Mouse (Mus musculus) neural tube, embryonic 11.5 days (tissue): ENCODE data around the gene Rheb. TPM values are rescaled to one million over a fixed set of nuclear protein-coding genes. Genes with fewer than 3 reads are reported as not detected.

Source experiments
- ATAC-seq: fragments of 200-750 bp; cut with Nextera tagmentation; 2 replicates; pipeline ENCODE4 v1.8.0; 2017; ENCODE audit warnings: moderate number of reproducible peaks, mild to moderate bottlenecking, moderate TSS enrichment, moderate library complexity; ENCODE audit not compliant: insufficient read depth, low FRiP score, low TSS enrichment
- DNase-seq: peaks from one replicate; pipeline ENCODE4 v3.0.0-alpha.2; 2015; ENCODE audit warnings: low spot score
- H3K27ac ChIP-seq: fragments of 300-500 bp; sonication (generic); 2 replicates; pipeline ENCODE4 v1.5.1; 2014; ENCODE audit warnings: low read depth, mild to moderate bottlenecking, low read length
- H3K27me3 ChIP-seq: fragments of 300-500 bp; sonication (generic); 2 replicates; pipeline ENCODE4 v1.6.1; 2014; ENCODE audit warnings: mild to moderate bottlenecking, low read length, mixed read lengths; ENCODE audit not compliant: control insufficient read depth, insufficient read depth
- H3K36me3 ChIP-seq: fragments of 300-500 bp; sonication (generic); 2 replicates; pipeline ENCODE4 v1.6.1; 2014; ENCODE audit warnings: mild to moderate bottlenecking, low read length, moderate library complexity, mixed read lengths; ENCODE audit not compliant: control insufficient read depth, insufficient read depth
- H3K4me1 ChIP-seq: fragments of 300-500 bp; sonication (generic); 2 replicates; pipeline ENCODE4 v1.6.1; 2014; ENCODE audit warnings: low read length, mixed read lengths; ENCODE audit not compliant: control insufficient read depth, insufficient read depth
- H3K4me2 ChIP-seq: fragments of 300-500 bp; sonication (generic); 2 replicates; pipeline ENCODE4 v1.6.1; 2014; ENCODE audit warnings: low read depth, mild to moderate bottlenecking, moderate library complexity
- H3K4me3 ChIP-seq: fragments of 300-500 bp; sonication (generic); 2 replicates; pipeline ENCODE4 v1.5.1; 2014; ENCODE audit warnings: low read depth, low read length
- H3K9ac ChIP-seq: fragments of 300-500 bp; sonication (generic); 2 replicates; pipeline ENCODE4 v1.6.1; 2014; ENCODE audit warnings: mild to moderate bottlenecking, low read length
- H3K9me3 ChIP-seq: fragments of 300-500 bp; sonication (generic); 2 replicates; pipeline ENCODE4 v1.6.1; 2016; ENCODE audit warnings: low read length; ENCODE audit not compliant: control insufficient read depth
- WGBS: fragments of 180-500 bp; shearing (Covaris S2); extraction: QIAGEN DNeasy Blood & Tissue Kit; methylation state at CpG from one replicate; pipeline ENCODE4 v1.1.7; 2014; 5-methylcytosine and 5-hydroxymethylcytosine counted together
- polyA plus RNA-seq: library from polyadenylated mRNA; unstranded; fragments of >200 nt; fragmentation: Nextera tagmentation; extraction: Ambion mirVana; gene quantifications from 2 replicates; pipeline ENCODE4 v1.2.1, GENCODE M21; 2014

Gene Rheb
- polyA plus RNA-seq, 1 experiment from 2014 or later: 175 TPM

DNA sequence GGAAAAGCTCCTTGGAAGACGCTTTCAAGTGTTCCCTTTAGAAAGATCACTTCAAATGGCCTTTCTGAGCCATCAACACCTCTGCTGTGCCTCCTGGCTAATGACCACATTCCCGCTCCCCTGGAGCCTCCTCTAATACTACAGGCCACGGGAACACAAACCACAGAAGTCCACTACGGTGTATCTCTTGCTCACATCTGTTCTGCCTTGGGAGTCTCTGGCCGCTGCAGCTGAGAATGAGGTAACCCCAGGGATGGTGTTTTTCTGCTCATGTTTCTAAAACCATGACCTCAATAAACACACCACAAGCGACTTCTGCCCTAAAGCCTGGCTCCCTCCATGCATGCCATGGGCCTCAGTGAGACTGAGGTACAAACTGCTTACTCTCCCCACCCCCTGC lies 30.8 kb upstream of the Rheb start:
- Histone ChIP-seq H3K4me2 (no peak overlapping the region), H3K4me3 (no peak overlapping the region), H3K4me1 (no peaks in the 10 kb centered on the region), H3K27me3 (no peaks in the 10 kb centered on the region), H3K9ac (no peak overlapping the region), H3K36me3 (no peaks in the 10 kb centered on the region), H3K27ac (no peak overlapping the region), H3K9me3 (no peaks in the 10 kb centered on the region)
- DNase-seq (no peak), ATAC-seq (no peak)
- WGBS: 62% methylated on average over 6 of the region's 6 CpGs

DNA sequence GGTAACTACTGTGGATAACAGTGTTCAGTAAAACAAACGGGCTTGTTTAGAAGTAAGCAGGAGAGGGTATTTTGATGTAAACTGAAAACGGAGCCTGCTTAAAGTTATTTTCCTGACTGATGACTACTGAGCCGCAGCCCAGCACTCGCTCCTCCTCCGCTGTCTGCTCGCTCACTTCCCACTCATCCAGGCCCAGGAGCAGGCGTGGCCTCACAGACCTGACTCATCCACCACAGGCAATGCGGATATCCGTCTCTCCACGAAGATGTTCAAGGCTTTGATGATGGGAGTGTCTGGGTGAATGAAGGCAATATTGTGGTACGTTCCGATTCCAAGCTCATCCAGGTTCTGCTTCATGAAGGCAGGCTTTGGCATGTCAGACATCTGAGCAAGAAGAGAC lies 28.9 kb upstream of the Rheb start:
- WGBS: 94% methylated on average over 12 of the region's 12 CpGs
- Histone ChIP-seq H3K4me3 (no peak overlapping the region), H3K4me1 (no peaks in the 10 kb centered on the region), H3K4me2 (no peak overlapping the region), H3K27ac (no peak overlapping the region), H3K9me3 (no peaks in the 10 kb centered on the region), H3K36me3 (no peaks in the 10 kb centered on the region), H3K27me3 (no peaks in the 10 kb centered on the region), H3K9ac (no peak overlapping the region)
- ATAC-seq (no peak), DNase-seq (no peak)

DNA sequence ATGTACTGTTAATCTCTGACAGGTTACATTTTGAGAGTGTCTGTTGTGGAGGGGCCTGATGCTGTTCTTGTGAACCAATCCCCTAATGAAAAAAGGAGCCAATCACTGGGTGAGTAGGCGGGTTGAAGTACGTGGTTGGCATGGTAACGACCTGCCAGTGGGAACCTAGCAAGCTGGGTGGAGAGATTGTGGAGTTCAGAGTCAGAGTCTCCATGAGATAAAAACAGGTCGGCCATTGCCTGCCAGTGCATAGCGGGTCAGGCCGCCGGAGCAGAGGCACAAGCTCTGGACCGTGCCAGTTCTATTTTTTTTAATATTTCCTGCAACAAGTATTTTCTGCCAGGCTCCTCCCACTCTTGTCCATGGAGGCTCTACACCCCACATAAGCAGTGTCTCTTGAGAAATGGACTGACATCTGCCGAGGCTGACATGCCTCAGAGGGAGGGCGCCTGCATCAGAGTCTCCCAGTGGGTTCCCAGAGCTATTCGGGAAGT lies 27.4 kb upstream of the Rheb start:
- ATAC-seq (no peak), DNase-seq (peak; percentile 21)
- Histone ChIP-seq H3K36me3 (no peaks in the 10 kb centered on the region), H3K27ac (no peak overlapping the region), H3K4me3 (no peak overlapping the region), H3K4me1 (no peaks in the 10 kb centered on the region), H3K4me2 (no peak overlapping the region), H3K27me3 (no peaks in the 10 kb centered on the region), H3K9me3 (no peaks in the 10 kb centered on the region), H3K9ac (no peak overlapping the region)
- 69% methylated on average over 11 of the region's 11 CpGs for WGBS

DNA sequence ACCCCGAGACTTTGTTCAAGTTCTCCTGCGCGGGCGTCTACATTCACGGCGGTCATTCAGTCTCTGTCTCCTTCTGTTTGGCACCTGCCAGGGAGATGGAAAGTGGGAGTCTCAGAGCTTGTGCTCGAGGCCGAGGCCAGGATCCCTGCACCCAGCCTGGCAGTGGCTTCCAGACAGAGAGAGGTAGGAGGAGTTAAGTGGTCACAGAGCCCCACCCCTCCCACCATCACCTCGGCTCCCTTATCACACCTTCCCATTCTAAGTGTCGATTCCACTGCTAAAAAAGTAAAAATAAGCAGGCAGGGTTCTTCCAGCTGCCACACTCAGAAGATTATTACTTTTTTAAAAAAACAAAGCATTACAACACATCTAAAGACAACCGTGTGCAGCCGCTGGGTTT lies 21.4 kb upstream of the Rheb start:
- Histone ChIP-seq H3K9me3 (no peaks in the 10 kb centered on the region), H3K36me3 (no peaks in the 10 kb centered on the region), H3K4me3 (no peak overlapping the region), H3K4me2 (no peak overlapping the region), H3K9ac (no peak overlapping the region), H3K4me1 (no peaks in the 10 kb centered on the region), H3K27me3 (no peaks in the 10 kb centered on the region), H3K27ac (no peak overlapping the region)
- no peak for DNase-seq
- 83% methylated on average over 12 of the region's 12 CpGs for WGBS
- no peak for ATAC-seq

DNA sequence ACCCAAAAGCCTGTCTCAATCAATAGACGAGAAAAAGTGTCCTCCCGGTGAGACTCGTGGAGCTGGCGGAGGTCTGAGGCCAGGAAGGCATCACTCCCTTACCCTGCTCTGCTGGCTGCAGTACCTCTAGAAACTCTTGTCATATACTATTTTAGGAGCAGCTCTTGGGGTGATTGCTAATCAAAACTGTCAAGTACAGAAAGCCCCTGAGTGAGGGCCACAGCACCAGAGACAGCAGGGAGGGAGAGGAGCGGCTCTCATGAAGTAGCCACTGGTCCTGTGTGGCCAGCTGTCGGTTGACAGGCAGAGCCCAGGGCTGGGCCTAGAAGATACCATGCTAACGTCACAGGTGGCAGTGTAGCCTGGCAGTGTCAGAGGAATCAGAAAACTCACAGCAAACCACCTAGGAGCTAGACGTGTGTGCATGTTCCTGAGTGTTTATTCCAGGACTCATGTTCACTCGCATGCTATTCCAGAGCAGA lies 19.1 kb upstream of the Rheb start:
- Histone ChIP-seq H3K9ac (no peak overlapping the region), H3K4me3 (no peak overlapping the region), H3K27me3 (no peaks in the 10 kb centered on the region), H3K9me3 (no peaks in the 10 kb centered on the region), H3K27ac (no peak overlapping the region), H3K4me1 (no peaks in the 10 kb centered on the region), H3K4me2 (no peak overlapping the region), H3K36me3 (no peaks in the 10 kb centered on the region)
- ATAC-seq: no peak
- no peak for DNase-seq
- 84% methylated on average over 9 of the region's 9 CpGs for WGBS

DNA sequence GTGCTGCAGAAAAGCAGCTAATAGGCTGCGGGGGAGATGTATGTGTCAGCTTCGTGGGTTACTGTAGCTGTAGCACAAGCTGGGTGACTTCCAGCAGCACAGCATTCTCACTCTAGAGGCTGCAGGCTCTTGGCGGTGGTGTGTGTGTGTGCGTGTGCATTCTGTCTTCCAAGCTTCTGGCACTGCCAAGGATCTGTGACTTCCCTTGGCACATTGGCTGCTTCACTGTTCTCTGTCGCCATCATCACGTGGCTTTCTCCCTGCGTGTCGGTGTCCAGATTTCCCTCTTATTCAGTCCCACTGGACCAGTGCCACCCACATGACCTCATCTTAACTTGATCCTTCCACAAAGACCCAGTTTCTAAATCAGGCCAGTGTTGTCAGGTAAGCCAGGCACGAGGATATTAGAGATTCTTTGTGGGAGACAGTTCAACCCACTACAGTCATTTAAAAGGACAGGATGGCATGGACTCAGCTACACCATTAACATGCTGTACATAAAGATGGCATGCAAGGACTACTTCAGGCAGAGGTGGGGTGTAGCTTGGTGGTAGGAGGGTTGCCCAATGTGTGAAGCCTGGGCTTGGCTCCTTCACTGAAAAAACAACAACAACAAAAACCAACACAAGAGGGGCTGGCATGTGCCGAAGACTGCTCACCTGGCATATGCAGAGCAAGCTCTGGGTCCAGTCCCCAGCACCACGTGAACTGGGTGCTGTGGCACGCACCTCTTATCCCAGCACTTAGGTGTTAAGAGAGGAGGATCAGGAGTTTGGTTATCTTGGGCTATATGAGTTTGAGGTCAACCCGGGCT lies 18.4 kb upstream of the Rheb start:
- H3K9me3 ChIP-seq: no peaks in the 10 kb centered on the region
- H3K4me2 ChIP-seq: no peak overlapping the region
- H3K27ac ChIP-seq: no peak overlapping the region
- H3K4me3 ChIP-seq: no peak overlapping the region
- WGBS: 89% methylated on average over 13 of the region's 13 CpGs
- no peaks in the 10 kb centered on the region for H3K36me3 ChIP-seq
- no peak overlapping the region for H3K9ac ChIP-seq
- DNase-seq (no peak), ATAC-seq (no peak)
- no peaks in the 10 kb centered on the region for H3K27me3 ChIP-seq
- H3K4me1 ChIP-seq: no peaks in the 10 kb centered on the region

DNA sequence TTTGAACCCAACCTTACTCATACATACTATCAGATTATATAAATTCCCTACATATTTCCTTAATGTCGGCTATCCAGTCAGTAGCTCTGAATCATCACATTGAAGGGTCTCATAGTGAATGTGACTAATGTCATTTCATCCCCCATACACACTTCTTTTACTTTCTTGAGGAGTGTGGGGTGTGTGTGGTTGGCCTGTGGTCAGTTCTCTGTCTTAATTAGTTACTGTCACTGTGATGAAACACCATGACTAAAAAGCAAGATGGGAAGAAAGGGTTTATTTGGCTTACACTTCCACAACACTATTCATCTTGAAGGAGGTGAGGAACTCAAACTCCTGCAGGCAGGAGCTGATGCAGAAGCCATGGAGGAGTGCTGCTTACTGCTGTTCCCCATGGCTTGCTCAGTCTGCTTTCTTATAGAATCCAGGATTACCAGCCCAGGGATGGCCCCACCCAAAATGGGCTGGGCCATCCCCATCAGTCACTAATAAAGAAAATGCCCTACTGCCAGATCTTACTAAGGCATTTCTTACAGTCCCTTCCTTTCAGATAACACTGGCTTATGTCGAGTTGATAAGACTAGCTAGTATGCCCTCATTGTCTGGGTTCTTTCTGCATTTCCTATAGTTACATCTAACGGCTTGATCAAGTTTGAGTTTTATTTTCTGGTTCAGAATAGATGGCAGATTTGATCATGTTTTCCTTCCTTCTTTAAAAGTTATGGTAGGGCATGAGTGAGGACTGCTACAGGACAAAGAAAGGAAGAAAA lies 17.5 kb upstream of the Rheb start:
- no peak overlapping the region for H3K4me3 ChIP-seq
- H3K27me3 ChIP-seq: no peaks in the 10 kb centered on the region
- H3K9me3 ChIP-seq: no peaks in the 10 kb centered on the region
- no peak for DNase-seq
- no peaks in the 10 kb centered on the region for H3K4me1 ChIP-seq
- no peak for ATAC-seq
- WGBS: 80% methylated on average over 3 of the region's 3 CpGs
- H3K36me3 ChIP-seq: no peaks in the 10 kb centered on the region
- H3K4me2 ChIP-seq: no peak overlapping the region
- H3K9ac ChIP-seq: no peak overlapping the region
- H3K27ac ChIP-seq: no peak overlapping the region

DNA sequence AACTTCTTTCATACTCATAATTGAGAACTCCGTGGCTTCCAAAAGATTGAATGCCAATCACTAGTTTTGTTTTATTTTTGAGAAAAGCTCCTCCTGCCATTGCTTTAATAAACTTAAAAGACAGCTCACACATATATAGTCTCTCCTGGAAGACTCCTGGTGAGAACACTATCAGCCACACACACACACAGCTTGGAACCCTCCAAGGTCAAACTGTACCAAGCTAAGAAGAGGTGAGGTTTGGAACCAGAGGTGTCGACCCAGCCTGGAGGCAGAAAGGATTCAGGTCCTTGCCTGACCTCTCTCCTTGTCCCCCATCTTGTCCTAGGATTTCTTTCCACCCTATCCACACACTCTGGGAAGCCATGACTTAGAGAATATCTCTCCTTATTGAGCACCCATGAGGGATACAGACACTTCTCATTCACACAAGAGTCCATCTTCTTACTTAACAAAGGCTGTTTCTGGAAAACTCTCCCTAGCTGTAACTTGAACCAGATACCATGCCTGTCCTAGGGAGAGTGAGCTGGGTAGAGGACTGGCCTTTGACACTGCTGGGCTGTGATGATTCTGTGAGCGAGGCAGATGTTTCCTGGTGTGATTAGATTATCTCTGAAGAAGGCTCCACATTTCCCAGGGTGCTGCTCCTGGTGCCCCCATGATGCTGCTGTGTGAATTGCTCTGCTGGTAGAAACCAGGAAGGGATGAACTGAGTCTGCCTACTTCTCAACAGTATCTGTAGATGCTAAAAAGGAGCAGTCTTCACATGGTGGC lies 12.6 kb upstream of the Rheb start:
- DNase-seq: no peak
- no peak overlapping the region for H3K4me2 ChIP-seq
- H3K27me3 ChIP-seq: no peaks in the 10 kb centered on the region
- no peak overlapping the region for H3K27ac ChIP-seq
- no peak for ATAC-seq
- H3K4me1 ChIP-seq: no peaks in the 10 kb centered on the region
- no peaks in the 10 kb centered on the region for H3K36me3 ChIP-seq
- no peak overlapping the region for H3K4me3 ChIP-seq
- H3K9me3 ChIP-seq: no peaks in the 10 kb centered on the region
- 83% methylated on average over 3 of the region's 3 CpGs for WGBS
- H3K9ac ChIP-seq: no peak overlapping the region
